Mouse (Mus musculus): ENCODE results near the gene Bpifa1.
"Not testable (repeated sequence)": the region's sequence is repeated elsewhere in the genome, so short reads cannot be mapped to it uniquely, and the experiment has no call there.

The Bpifa1 gene

GRCm38 (mm10) chr2:154142580-154142979 is at the start of gene Bpifa1:
Gene Bpifa1, plus strand, starts transcription at chr2:154142880.
- DNase-seq: no peak

GRCm38 (mm10) chr2:154097734-154098133 is 44.9 kb upstream of the Bpifa1 start:
- DNase-seq: no peak

- DNase-seq: no peak
Observed at GRCm38 (mm10) chr2:154117381-154117780, 25.3 kb upstream of the Bpifa1 start.

- DNase-seq: no peak
Observed at GRCm38 (mm10) chr2:154130120-154130519, 12.6 kb upstream of the Bpifa1 start, which contains the start of gene Bpifa3. Gene Bpifa3, plus strand, starts transcription at chr2:154130336.

GRCm38 (mm10) chr2:154143735-154144134 is 1.1 kb downstream of the Bpifa1 start:
- no peak for DNase-seq

GRCm38 (mm10) chr2:154147496-154147895 is 4.8 kb downstream of the Bpifa1 start:
- no peak for DNase-seq

GRCm38 (mm10) chr2:154158433-154158832 is 15.8 kb downstream of the Bpifa1 start:
- DNase-seq: peak; percentile 14

GRCm38 (mm10) chr2:154162307-154162706 is 19.6 kb downstream of the Bpifa1 start, which contains the start of gene Bpifa5:
Gene Bpifa5, plus strand, starts transcription at chr2:154162607.
- no peak for DNase-seq

- no peak for DNase-seq
Observed at GRCm38 (mm10) chr2:154163306-154163705, 20.6 kb downstream of the Bpifa1 start.

GRCm38 (mm10) chr2:154169172-154169571 is 26.5 kb downstream of the Bpifa1 start:
- DNase-seq: no peak

GRCm38 (mm10) chr2:154171621-154172020 is 28.9 kb downstream of the Bpifa1 start:
- no peak for DNase-seq

GRCm38 (mm10) chr2:154173313-154173712 is 30.6 kb downstream of the Bpifa1 start:
- DNase-seq: peak; percentile 6

GRCm38 (mm10) chr2:154181900-154182299 is 39.2 kb downstream of the Bpifa1 start:
- DNase-seq: not testable (repeated sequence)

GRCm38 (mm10) chr2:154183061-154183460 is 40.4 kb downstream of the Bpifa1 start:
- DNase-seq: not testable (repeated sequence)

- DNase-seq: no peak
Observed at GRCm38 (mm10) chr2:154185319-154185718, 42.6 kb downstream of the Bpifa1 start.

GRCm38 (mm10) chr2:154185748-154186147 is 43.1 kb downstream of the Bpifa1 start:
- no peak for DNase-seq

- DNase-seq: no peak
Observed at GRCm38 (mm10) chr2:154187468-154187867, 44.8 kb downstream of the Bpifa1 start.

GRCm38 (mm10) chr2:154189877-154190434 is 47.3 kb downstream of the Bpifa1 start:
- DNase-seq: no peak

- DNase-seq: no peak
Observed at GRCm38 (mm10) chr2:154190546-154191258, 48.0 kb downstream of the Bpifa1 start, which contains the start of gene Bpifb1. Gene Bpifb1, plus strand, starts transcription at chr2:154190818.

GRCm38 (mm10) chr2:154192141-154192540 is 49.5 kb downstream of the Bpifa1 start:
- DNase-seq: no peak

- DNase-seq: no peak
Observed at GRCm38 (mm10) chr2:154193071-154193470, 50.4 kb downstream of the Bpifa1 start.

- DNase-seq: no peak
Observed at GRCm38 (mm10) chr2:154193994-154194504, 51.4 kb downstream of the Bpifa1 start.

GRCm38 (mm10) chr2:154197036-154197435 is 54.4 kb downstream of the Bpifa1 start:
- no peak for DNase-seq

Data from thymus, postnatal 25 days (tissue).